Mouse (Mus musculus) embryonic facial prominence, embryonic 11.5 days (tissue): ENCODE measurements around the gene Kdm8. TPM values are rescaled to one million over a fixed set of nuclear protein-coding genes. Genes with fewer than 3 reads are reported as not detected.

Source experiments
- ATAC-seq: fragments of 200-750 bp; cut with Nextera tagmentation; replicated peaks from 2 replicates; pipeline ENCODE4 v1.8.0; 2017; ENCODE audit warnings: low read depth; ENCODE audit not compliant: insufficient number of reproducible peaks, low FRiP score, low TSS enrichment
- DNase-seq: peaks from one replicate; pipeline ENCODE4 v3.0.0-alpha.2; 2015; ENCODE audit warnings: low spot score
- H3K27ac ChIP-seq: fragments of 300-500 bp; sonication (generic); replicated peaks from 2 replicates; pipeline ENCODE4 v1.5.1; 2014; ENCODE audit warnings: mild to moderate bottlenecking, low read depth, low read length, control low read depth
- H3K27me3 ChIP-seq: fragments of 300-500 bp; sonication (generic); 2 replicates; pipeline ENCODE4 v1.6.1; 2014; ENCODE audit warnings: mild to moderate bottlenecking, low read length, moderate library complexity, mixed read lengths; ENCODE audit not compliant: control insufficient read depth, insufficient read depth
- H3K36me3 ChIP-seq: fragments of 300-500 bp; sonication (generic); replicated peaks from 2 replicates; pipeline ENCODE4 v1.6.1; 2014; ENCODE audit warnings: low read depth, mild to moderate bottlenecking, low read length, moderate library complexity, mixed read lengths; ENCODE audit not compliant: control insufficient read depth, insufficient read depth
- H3K4me1 ChIP-seq: fragments of 300-500 bp; sonication (generic); 2 replicates; pipeline ENCODE4 v1.6.1; 2014; ENCODE audit warnings: low read length, mixed read lengths; ENCODE audit not compliant: control insufficient read depth, insufficient read depth
- H3K4me2 ChIP-seq: fragments of 300-500 bp; sonication (generic); 2 replicates; pipeline ENCODE4 v1.6.1; 2014; ENCODE audit warnings: low read depth, mild to moderate bottlenecking, control low read depth, low read length, moderate library complexity
- H3K4me3 ChIP-seq: fragments of 300-500 bp; sonication (generic); 2 replicates; pipeline ENCODE4 v1.5.1; 2014; ENCODE audit warnings: low read depth, low read length, control low read depth
- H3K9ac ChIP-seq: fragments of 300-500 bp; sonication (generic); replicated peaks from 2 replicates; pipeline ENCODE4 v1.6.1; 2014; ENCODE audit warnings: mild to moderate bottlenecking, control low read depth, low read length
- H3K9me3 ChIP-seq: fragments of 300-500 bp; sonication (generic); replicated peaks from 2 replicates; pipeline ENCODE4 v1.6.1; 2016; ENCODE audit warnings: mild to moderate bottlenecking, low read length, inconsistent platforms, mixed read lengths; ENCODE audit not compliant: control insufficient read depth
- WGBS: fragments of 180-500 bp; shearing (Covaris S2); extraction: QIAGEN DNeasy Blood & Tissue Kit; methylation state at CpG from one replicate; pipeline ENCODE4 v1.1.7; 2014; 5-methylcytosine and 5-hydroxymethylcytosine counted together
- polyA plus RNA-seq: library from polyadenylated mRNA; unstranded; fragments of >200 nt; fragmentation: Nextera tagmentation; extraction: Ambion mirVana; gene quantifications from 2 replicates; pipeline ENCODE4 v1.2.1, GENCODE M21; 2014

Kdm8 gene
- polyA plus RNA-seq: 11.3 and 11.9 TPM in 2 replicates

DNA sequence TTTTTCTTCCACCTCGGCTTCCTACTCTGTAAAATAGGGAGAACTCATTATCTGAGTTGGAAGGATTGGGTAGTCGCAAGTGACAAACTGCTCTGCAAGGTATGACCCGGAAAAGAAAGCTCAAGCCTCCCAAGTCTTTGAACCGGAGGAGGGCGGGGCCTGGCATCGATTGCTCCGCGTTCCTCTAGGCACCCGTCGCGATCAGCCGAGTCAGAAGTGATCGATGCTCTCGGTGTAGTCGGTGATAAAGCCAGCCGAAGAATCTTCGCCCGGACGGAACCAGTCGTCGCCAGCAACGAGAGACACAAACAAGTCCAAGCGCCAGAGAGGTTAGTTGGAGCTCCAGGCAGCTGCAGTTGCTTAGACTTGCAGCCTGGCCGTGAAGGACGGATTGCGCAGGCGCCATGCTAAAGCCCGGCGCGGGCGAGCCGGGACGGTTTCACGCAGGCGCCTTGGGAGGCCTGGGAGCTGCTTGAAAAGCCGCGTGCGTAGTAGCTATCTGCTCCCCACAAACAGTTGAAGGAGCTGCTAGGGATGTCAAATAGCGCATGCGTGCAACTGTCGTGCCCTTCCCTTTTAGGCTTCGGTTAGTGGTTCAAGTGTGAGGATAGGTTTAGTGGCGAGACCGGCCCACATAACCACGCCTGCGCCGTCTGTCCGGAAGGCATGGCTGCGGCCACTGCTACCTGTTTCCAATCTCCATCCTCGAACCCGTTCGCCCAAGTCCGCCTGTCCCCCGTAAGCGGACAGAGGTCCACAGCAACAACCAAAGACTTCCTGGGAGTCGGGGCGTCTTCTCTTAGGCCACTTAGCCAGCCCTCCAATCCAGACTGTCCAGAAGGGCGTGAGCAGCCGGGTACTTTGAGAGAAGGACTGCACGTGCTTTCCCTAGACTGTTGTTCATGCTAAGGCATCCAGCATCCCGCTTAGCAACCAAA, at the start of gene Kdm8:
Gene Kdm8, plus strand, starts transcription at position 213 of the 938 bp plus-strand sequence.
- peak; percentile 95 for DNase-seq
- no peaks in the 10 kb centered on the region for H3K27me3 ChIP-seq
- no peaks in the 10 kb centered on the region for H3K4me1 ChIP-seq
- peak within 1 kb of the TSS; percentile 77 for H3K9ac ChIP-seq
- ATAC-seq: peak; percentile 96
- peak within 1 kb of the TSS; percentile 54 for H3K4me3 ChIP-seq
- H3K36me3 ChIP-seq: no peaks in the 10 kb centered on the region
- peak within 1 kb of the TSS; percentile 80 for H3K27ac ChIP-seq
- H3K4me2 ChIP-seq: peak within 1 kb of the TSS; percentile 59
- WGBS: 2% methylated on average over 61 of the region's 61 CpGs
- H3K9me3 ChIP-seq: no peaks in the 10 kb centered on the region

DNA sequence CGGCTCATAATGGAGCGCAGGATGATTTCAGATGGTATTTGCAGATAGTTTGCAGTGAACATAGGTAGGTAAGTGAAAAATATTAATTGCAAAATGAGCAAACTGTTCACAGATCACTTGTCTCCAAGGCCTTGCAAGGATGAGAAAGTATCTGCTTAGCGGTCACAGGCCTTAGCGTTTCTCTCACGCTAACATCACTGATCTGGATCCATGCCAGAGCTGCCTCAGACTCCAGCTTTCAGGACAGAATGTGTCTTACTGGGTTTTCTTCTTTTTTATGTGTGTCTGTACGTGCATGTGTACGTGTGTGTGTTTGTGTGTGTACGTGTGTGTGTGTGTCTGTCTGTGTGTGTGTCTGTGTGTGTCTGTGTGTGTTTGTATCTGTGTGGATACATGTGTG, 46.4 kb upstream of the Kdm8 start:
- ATAC-seq: no peak
- Histone ChIP-seq H3K27ac (no peak overlapping the region), H3K36me3 (no peaks in the 10 kb centered on the region), H3K4me1 (no peaks in the 10 kb centered on the region), H3K4me3 (no peak overlapping the region), H3K4me2 (no peak overlapping the region), H3K9me3 (no peaks in the 10 kb centered on the region), H3K9ac (no peak overlapping the region), H3K27me3 (no peaks in the 10 kb centered on the region)
- DNase-seq: no peak
- WGBS: 89% methylated on average over 8 of the region's 8 CpGs

DNA sequence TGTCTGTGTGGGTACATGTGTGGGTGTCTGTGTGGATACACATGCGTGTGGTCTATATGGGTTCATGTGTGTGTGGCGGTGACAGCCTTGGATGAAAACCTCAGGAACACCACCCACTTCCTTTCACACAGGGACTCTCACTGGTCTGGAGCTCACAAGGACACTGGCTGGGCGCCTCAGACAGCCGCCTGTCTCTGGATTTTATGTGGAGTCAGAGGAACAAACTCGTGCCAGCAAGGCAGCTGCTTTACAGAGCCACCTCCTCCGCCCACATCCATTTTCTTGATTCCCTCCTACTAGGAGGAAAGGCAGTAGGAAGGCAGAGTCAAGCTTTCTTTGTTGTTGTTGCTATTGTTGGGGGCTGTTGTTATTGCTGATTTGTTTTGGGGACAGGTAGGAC, 45.8 kb upstream of the Kdm8 start:
- DNase-seq: no peak
- no peak overlapping the region for H3K9ac ChIP-seq
- H3K9me3 ChIP-seq: no peaks in the 10 kb centered on the region
- H3K4me2 ChIP-seq: no peak overlapping the region
- no peak overlapping the region for H3K27ac ChIP-seq
- no peaks in the 10 kb centered on the region for H3K4me1 ChIP-seq
- H3K36me3 ChIP-seq: no peaks in the 10 kb centered on the region
- H3K27me3 ChIP-seq: no peaks in the 10 kb centered on the region
- ATAC-seq: no peak
- WGBS: 65% methylated on average over 6 of the region's 6 CpGs
- no peak overlapping the region for H3K4me3 ChIP-seq

DNA sequence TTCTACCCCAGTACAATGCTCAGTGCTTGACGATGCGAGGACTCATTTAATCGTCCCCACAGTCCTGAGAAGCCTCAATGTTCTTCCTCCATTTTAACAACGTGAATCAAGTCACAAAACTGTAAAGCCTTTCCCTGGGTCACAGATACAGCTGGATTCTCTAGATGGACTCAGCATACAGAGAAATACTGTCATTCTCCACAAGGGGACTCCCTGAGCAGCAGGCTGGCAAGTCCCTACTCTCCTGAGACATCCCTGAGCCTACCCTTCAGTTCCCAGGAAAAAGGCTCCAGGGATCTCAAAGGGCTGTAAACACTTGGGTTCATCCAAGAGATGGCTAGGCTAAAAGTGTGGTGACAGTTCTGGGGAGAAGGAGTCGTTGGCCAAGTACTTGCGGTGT, 37.3 kb upstream of the Kdm8 start:
- Histone ChIP-seq H3K4me2 (no peak overlapping the region), H3K4me3 (no peak overlapping the region), H3K4me1 (no peaks in the 10 kb centered on the region), H3K27me3 (no peaks in the 10 kb centered on the region), H3K9ac (no peak overlapping the region), H3K36me3 (no peaks in the 10 kb centered on the region), H3K27ac (no peak overlapping the region), H3K9me3 (no peaks in the 10 kb centered on the region)
- 79% methylated on average over 6 of the region's 6 CpGs for WGBS
- DNase-seq (no peak), ATAC-seq (no peak)

DNA sequence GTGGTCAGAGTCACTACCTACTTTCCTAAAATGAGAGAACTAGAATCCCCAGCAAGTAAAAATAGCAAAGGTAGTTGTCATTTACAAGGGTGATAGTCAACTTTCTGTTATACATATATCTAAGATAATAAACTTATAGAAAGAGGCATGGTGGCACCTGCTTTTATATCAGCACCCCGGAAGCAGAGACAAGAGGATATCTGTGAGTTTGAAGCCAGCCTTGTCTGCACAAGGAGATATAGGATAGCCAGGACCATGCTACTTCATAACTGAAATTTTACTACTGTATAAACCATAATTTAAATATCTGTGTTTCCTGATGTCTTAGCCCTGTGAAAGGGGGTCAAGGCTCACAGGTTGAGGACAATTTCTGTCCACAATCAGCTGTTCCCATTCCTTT, 29.4 kb upstream of the Kdm8 start:
- no peak overlapping the region for H3K27ac ChIP-seq
- DNase-seq (no peak), ATAC-seq (no peak)
- no peak overlapping the region for H3K4me3 ChIP-seq
- H3K4me1 ChIP-seq: no peaks in the 10 kb centered on the region
- no peak overlapping the region for H3K4me2 ChIP-seq
- H3K27me3 ChIP-seq: no peaks in the 10 kb centered on the region
- no peaks in the 10 kb centered on the region for H3K36me3 ChIP-seq
- H3K9ac ChIP-seq: no peak overlapping the region
- WGBS: 81% methylated on average over 1 of the region's 1 CpGs
- no peaks in the 10 kb centered on the region for H3K9me3 ChIP-seq

DNA sequence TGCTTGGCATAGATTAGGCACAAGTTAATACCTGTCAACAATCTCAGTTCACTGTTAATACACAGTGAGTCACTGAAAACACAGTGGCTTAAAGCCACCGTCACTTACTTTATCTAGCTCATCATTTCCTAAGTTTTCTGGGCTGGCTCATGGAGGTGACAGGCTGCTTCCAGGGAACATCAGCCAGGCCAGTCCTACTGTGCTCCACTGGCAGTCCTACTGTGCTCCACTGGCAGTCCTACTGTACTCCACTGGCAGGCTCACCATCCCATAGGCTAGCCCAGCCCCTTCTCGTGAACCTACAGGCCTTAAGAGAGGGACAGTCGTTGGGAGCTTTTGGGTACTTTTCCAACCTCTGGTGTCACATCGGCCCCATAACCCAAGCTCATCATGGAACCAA, 28.7 kb upstream of the Kdm8 start:
- Histone ChIP-seq H3K27me3 (no peaks in the 10 kb centered on the region), H3K4me3 (no peak overlapping the region), H3K9ac (no peak overlapping the region), H3K4me2 (no peak overlapping the region), H3K4me1 (no peaks in the 10 kb centered on the region), H3K27ac (no peak overlapping the region), H3K36me3 (no peaks in the 10 kb centered on the region), H3K9me3 (no peaks in the 10 kb centered on the region)
- DNase-seq: no peak
- ATAC-seq: no peak
- 90% methylated on average over 4 of the region's 4 CpGs for WGBS

DNA sequence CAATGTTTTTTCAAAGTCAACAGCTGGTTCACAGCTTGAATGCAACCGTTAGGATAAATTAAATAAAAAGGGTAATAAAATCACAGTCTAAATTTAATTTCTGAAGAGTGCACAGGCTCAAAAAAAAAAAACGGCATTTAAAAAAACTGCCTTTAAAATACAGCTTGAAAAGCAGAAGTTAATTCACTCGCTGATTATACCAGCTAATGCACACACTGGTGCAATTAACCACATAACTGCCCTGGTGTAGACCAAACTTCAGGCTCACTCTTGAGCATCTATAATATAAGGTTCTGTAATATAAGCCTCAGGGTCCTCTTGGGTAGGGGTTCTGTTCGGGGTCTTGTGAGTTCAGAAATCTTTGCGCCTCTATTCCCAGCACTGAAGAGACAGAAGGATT, 27.7 kb upstream of the Kdm8 start:
- no peak for ATAC-seq
- WGBS: 82% methylated on average over 5 of the region's 5 CpGs

DNA sequence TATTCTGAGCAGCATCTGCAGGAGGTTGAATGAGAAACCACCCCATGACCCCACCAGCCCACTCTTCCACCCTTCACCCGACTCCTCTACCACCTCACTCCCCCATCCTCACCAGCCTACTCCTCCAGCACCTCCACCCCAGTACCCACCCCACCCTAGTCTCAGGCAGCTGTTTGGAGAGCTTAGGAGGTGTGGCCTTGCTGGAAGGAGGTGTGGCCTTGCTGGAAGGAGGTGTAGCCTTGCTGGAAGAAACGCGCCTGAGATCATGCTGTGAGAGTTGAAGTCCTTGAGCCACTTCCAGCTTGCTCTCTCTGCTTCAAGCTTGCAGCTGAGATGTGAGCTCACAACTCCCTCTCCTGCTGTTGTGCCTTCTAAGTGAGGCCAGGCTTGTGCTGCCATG, 26.1 kb upstream of the Kdm8 start:
- DNase-seq (peak; percentile 3), ATAC-seq (0 out of 2 replicates have a peak, but pooled peaks have one; percentile 15)
- no peaks in the 10 kb centered on the region for H3K4me1 ChIP-seq
- no peak overlapping the region for H3K4me3 ChIP-seq
- no peaks in the 10 kb centered on the region for H3K36me3 ChIP-seq
- 15% methylated on average over 3 of the region's 3 CpGs for WGBS
- H3K27me3 ChIP-seq: no peaks in the 10 kb centered on the region
- no peak overlapping the region for H3K27ac ChIP-seq
- no peak overlapping the region for H3K9ac ChIP-seq
- H3K4me2 ChIP-seq: no peak overlapping the region
- H3K9me3 ChIP-seq: no peaks in the 10 kb centered on the region

More for the DNA sequence above, 27.7 kb upstream of the Kdm8 start:
- DNase-seq: no peak
- H3K4me1 ChIP-seq: no peaks in the 10 kb centered on the region
- no peaks in the 10 kb centered on the region for H3K9me3 ChIP-seq
- H3K4me3 ChIP-seq: no peak overlapping the region
- no peak overlapping the region for H3K27ac ChIP-seq
- no peaks in the 10 kb centered on the region for H3K36me3 ChIP-seq
- no peaks in the 10 kb centered on the region for H3K27me3 ChIP-seq
- H3K4me2 ChIP-seq: no peak overlapping the region
- H3K9ac ChIP-seq: no peak overlapping the region
